Mouse (Mus musculus) NIH3T3 (cell line): Measurements from ENCODE around the gene Ptgfrn.

ENCODE experiments used
- DNase-seq: peaks from one replicate; pipeline ENCODE4 v3.0.0-alpha.2; 2012; ENCODE audit warnings: low read depth

Gene Ptgfrn

DNA sequence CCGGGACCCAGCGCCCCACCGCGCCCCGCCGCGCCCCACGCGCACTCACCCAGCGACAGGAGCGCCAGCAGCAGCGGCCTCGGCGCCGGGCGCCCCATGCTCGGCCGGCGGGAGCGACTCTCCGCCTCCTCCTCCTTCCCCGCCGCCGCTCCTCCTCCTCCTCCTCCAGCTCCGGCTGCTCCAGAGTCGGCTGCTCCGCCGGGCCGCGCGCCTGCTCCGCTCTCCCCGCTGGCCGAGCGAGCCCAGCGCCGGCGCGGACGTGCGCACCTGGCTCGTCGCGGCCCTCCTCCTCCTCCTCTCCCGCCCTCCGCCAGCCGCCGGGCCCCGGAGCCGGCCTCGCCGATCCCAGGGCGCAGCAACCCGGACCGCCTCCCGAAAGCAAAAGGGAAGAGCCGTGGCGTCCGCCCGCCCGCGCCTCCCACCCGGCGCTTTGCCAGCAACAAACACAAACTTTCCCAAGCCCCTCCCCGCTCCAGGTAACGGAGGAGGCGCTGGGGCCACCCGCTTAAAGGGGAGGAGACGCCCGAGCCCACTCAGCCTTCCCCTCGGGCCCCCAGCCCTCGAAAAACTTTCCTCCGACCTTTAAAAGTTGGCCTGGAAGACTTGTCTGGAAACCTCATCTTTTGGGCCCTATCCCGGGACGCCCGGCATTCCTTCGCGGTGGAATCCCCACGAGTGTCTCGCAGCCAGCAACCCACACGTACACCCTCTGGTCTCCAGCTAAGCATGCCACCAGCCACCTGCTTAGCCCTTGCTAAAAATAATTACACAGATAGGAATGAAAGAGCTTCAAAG, at the start of gene Ptgfrn:
Ptgfrn (minus strand) TSS at position 236 of the 795 bp plus-strand sequence.
- peak; percentile 77 for DNase-seq

GRCm38 (mm10) chr3:101159701-101160100, 49.6 kb upstream of the Ptgfrn start:
- no peak for DNase-seq

DNA sequence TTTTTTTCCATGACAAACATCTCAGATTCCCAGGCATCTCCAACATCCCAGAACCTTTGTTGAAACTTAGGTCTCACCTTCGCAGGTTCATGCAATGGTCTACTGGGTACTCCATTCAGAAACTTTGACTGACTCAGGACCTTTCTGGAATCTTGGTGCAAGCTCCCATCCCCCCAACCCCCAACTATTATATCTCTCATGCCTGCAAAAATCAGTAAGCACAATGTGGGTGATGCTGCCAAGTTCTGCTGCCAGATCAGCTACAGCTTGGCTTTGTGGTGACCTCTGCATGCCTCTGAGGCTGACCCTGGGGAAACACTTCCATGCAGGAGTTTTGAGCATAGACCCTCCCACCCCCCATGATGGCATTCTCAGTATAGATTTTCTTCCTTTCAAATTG, 44.0 kb upstream of the Ptgfrn start:
- DNase-seq: no peak

- DNase-seq: no peak
Observed at GRCm38 (mm10) chr3:101153341-101153740, 43.3 kb upstream of the Ptgfrn start.

- DNase-seq: no peak
Observed at GRCm38 (mm10) chr3:101146126-101146772, 36.2 kb upstream of the Ptgfrn start.

DNA sequence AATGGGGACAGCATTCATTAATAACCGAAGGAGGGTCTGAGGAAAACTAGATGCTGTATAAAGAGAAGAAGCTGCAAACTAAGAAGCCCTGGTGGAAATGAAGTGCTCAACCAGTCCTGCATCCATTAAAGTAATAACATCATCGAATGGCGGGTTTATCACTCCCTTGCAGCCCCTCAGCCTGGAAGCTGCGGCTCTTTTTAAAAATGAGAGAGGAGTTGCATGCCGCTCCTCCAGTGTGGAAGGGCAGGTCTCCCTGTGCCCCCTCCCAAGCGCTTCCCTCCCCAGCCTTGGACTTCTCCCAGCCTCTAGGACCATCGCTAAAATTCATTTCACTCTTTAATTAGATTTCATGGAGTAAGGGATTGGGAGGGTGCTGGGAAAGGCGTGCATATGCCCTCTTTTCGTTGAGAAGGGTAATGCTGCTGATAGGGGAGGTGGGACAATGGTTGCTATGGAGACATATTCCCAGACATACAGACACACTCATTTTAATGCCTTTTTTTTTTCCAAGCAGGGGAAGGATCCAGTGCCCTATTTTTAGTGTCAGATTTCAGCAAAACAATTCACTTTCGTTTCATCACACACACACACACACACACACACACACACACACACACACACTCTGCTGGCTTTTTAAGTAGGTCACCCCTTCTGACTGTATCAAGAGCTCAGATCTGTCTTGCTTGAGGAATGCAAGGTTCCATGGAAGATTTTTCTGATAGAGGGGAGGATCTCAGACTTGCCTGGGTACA, 35.4 kb upstream of the Ptgfrn start:
- DNase-seq: no peak

DNA sequence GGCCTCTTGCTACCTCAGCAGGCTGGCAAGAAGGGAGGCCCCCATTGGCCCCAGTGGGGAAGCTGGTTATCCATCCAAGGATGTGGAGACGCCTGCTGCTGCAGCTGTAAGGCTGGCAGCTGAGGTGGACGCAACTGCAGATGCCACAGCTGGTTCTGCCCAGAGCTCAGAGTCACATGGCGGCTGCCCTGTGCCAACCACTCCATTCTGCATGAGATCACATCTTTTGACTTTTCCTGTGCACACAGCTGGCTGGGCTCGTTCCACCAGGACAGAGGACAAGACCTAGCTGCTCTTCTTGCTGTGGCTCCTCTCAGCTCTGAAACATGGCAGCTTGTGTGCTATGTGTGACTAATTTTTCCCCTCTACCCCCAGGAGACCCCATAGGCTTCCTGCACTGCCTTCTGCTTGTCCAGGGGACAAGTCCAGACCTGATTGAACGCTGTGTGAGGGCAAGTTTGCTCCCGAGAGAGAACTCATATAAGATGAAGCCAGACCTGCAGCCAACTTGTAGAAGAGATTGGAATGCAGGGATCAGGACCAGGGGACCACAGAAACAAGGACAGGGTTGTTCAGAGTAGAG, 34.4 kb upstream of the Ptgfrn start:
- no peak for DNase-seq

DNA sequence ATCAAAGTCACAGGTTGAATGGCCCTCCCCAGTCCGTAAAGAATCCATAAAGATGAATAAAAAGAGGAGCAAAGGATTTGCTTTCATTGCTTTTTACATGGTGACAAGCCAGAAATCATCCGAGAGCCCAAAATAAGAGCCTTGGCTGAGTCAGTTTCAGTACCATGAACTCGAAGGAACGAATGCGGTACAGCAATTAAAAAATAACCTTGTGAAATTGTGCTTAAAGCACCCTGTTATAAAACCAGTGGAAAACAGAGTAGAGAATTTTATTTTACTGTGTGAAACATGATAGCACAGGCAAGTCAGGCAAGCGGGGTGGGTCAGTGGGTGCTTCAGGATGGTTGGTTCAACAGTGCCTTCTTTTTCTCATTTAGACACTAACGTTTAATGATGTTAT, 33.4 kb upstream of the Ptgfrn start:
- no peak for DNase-seq

GRCm38 (mm10) chr3:101141864-101142263, 31.8 kb upstream of the Ptgfrn start:
- DNase-seq: peak; percentile 54

DNA sequence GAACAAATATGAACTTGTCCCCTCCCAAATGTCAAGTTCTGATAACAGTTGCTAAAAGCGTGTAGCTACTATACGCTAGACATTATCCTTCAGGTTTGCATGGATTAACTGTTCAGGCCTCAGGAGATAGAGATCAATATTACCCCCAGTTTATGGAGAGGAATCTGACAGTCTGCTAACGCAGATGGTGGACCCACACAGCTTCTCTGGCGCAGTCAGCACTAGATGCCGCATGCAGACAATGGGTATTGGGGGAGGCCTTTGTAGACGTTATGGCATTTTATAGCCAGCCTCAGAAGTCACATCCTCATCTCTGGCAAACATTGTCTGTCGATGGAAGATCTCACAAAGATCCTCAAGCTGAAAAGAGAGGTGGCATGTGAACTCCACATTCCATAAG, 29.9 kb upstream of the Ptgfrn start:
- DNase-seq: no peak

DNA sequence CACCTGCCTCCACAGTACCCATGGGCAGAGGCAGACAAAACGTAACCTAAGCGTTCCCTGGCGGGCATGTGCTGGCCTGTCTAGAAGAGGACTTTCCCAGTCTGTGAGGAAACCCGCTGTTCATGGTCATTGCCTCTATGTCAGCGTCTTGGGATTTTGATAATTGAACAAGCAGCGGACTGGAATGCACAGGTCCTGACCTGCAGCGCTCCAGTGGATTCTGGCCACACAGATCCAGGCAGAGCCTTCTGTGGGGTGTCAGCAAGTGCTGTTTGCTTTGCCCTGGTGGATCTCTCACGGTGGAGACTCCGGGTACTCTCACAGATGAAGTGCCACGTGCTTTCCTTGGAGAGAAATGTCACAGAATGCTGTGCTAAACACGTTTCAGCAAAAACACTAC, 26.4 kb upstream of the Ptgfrn start:
- peak; percentile 35 for DNase-seq

GRCm38 (mm10) chr3:101134861-101135260, 24.8 kb upstream of the Ptgfrn start:
- DNase-seq: no peak

- no peak for DNase-seq
Observed at GRCm38 (mm10) chr3:101132981-101133380, 22.9 kb upstream of the Ptgfrn start.

- no peak for DNase-seq
Observed at GRCm38 (mm10) chr3:101131772-101132171, 21.7 kb upstream of the Ptgfrn start.

DNA sequence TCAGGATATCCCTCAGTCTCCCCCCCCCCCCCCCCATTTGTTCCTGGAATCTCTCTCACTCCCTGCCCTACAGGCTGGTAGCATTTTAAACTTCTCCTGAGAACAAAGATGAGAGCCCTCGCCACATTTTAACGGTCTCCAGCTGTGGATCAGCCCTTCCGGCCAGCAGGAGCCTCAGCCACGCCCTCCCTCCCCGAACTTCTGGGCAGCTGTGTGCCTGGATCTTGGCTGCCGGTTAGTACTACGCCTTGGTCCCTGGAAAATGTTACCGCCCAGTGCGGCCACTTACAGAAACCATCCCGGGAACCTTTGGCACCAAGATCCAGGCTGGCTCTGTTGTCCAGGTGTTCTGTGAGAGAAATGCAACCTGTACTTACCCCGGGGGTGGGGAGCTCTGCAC, 20.4 kb upstream of the Ptgfrn start:
- DNase-seq: peak; percentile 60

DNA sequence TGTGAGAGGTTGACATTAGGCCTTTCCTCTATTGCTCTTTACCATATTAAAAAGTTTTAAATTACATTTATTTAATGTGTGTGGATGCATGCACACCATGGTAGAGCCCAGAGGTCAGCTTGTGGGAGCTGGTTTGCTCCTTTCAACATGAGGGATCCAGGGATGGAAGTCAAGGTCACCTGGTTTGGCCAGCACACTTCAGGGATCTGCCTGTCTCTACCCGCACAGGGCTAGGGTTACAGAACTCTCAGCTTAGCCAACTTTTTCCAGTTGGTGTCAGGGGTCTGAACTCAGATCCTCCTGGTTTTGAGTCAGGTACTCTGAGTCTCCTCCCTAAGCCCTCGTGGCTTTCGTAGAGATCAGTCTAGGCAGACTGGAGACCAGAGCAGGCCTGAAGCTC, 19.5 kb upstream of the Ptgfrn start:
- DNase-seq: no peak

- no peak for DNase-seq
Observed at GRCm38 (mm10) chr3:101129090-101129489, 19.0 kb upstream of the Ptgfrn start.

GRCm38 (mm10) chr3:101127766-101128165, 17.7 kb upstream of the Ptgfrn start:
- peak; percentile 57 for DNase-seq

DNA sequence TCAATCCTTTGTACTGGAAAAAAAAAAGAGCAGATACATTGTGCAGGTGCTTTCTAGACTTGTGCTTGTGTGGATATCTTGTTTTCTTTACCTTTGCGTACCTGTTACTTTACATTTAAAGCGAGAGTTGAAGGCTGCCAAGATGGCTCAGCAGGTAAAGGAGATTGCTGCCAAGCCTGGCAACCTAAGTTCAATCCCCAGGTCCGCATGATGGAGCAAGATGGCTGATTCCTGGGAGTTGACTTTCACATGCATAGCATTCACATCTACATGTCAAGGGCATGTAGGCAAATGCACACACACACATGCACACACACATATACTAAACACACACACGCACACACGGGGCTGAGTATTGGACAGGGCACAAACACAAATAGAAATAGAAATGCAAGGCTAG, 14.6 kb upstream of the Ptgfrn start:
- DNase-seq: no peak

DNA sequence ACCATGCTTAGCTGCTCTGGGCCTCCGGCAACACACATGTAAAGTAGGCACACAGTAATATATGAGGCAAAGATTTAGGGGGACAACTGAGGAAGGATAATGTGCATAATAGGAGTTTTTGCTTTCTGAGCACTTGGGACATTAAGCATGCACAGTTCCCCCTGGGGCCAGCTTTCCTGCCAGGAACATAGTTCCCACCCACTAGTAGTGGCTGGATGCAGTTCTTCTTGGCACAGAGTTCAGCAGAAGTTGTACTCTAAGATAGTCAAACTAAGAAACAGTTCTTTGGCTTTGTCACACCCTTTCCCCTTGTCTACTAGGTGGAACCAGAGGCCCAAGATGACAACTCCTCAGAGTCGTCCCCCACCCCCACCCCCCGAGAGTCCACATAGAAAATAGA, 12.4 kb upstream of the Ptgfrn start:
- DNase-seq: no peak

DNA sequence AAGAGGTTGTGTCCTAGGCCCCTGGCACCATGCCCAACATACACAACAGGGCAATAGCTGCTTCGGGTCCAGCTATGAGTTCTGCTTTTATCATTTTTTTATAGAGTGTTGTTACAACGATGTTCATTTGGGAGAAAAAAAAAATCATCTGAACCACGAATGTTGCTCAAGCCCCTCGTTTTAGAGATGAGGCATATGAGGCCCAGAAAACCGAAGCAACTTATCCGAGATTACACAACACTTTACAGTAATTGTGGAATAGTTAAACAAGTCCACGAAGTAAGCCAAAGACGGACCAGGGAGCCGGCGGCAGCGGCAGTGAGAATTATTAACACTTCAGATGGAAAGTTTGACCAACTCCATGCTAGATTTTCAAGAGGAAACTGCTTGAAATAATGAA, 7.7 kb upstream of the Ptgfrn start:
- no peak for DNase-seq

- no peak for DNase-seq
Observed at GRCm38 (mm10) chr3:101117386-101117749, 7.3 kb upstream of the Ptgfrn start.
